Mouse (Mus musculus) liver, adult 10 weeks (tissue): ENCODE data around the gene Tbx20. TPM values are rescaled to one million over a fixed set of nuclear protein-coding genes. Genes with fewer than 3 reads are reported as not detected.

Experiments used
- polyA plus RNA-seq: library from polyadenylated mRNA; stranded (reverse); fragments of 350-450 nt; fragmentation: Illumina TruSeq; extraction: RNeasy Lipid Tissue Mini Kit (QIAGEN cat#74804); gene quantifications from one replicate; pipeline ENCODE4 v1.2.3, GENCODE M21; 2014; ENCODE audit warnings: low read depth, low replicate concordance

The Tbx20 gene
- polyA plus RNA-seq, result 2.0 TPM

GRCm38 (mm10) chr9:24774160-24774969, at the start of gene Tbx20:
TSS of gene Tbx20 (minus strand) at chr9:24774303.

GRCm38 (mm10) chr9:24695700-24696404, 78.3 kb downstream of the Tbx20 start, which contains the start of gene Dpy19l2:
TSS of gene Dpy19l2 (minus strand) at chr9:24696293.

Other genes starting within 250 kb of the Tbx20 start
- not detected for gene Cypt4, start 149.1 kb downstream of the Tbx20 start, polyA plus RNA-seq
- not detected for gene Dpy19l2, start 78.0 kb downstream of the Tbx20 start, polyA plus RNA-seq